Mouse (Mus musculus) intestine, embryonic 15.5 days (tissue): ENCODE measurements around the gene Dlk1. TPM values are rescaled to one million over a fixed set of nuclear protein-coding genes. Genes with fewer than 3 reads are reported as not detected.

Source experiments
- ATAC-seq: fragments of 200-750 bp; cut with Nextera tagmentation; 2 replicates; pipeline ENCODE4 v1.8.0; 2017; ENCODE audit warnings: moderate TSS enrichment, moderate library complexity
- H3K27ac ChIP-seq: fragments of 300-500 bp; sonication (generic); 2 replicates; pipeline ENCODE4 v1.5.1; 2015; ENCODE audit warnings: mild to moderate bottlenecking, inconsistent platforms
- H3K27me3 ChIP-seq: fragments of 300-500 bp; sonication (generic); replicated peaks from 2 replicates; pipeline ENCODE4 v1.6.1; 2015; ENCODE audit warnings: inconsistent platforms
- H3K36me3 ChIP-seq: fragments of 300-500 bp; sonication (generic); 2 replicates; pipeline ENCODE4 v1.6.1; 2015; ENCODE audit warnings: inconsistent platforms
- H3K4me1 ChIP-seq: fragments of 300-500 bp; sonication (generic); replicated peaks from 2 replicates; pipeline ENCODE4 v1.6.1; 2015; ENCODE audit warnings: inconsistent platforms
- H3K4me2 ChIP-seq: fragments of 300-500 bp; sonication (generic); replicated peaks from 2 replicates; pipeline ENCODE4 v1.6.1; 2015; ENCODE audit warnings: mild to moderate bottlenecking, inconsistent platforms
- H3K4me3 ChIP-seq: fragments of 300-500 bp; sonication (generic); replicated peaks from 2 replicates; pipeline ENCODE4 v1.5.1; 2015; ENCODE audit warnings: inconsistent platforms
- H3K9ac ChIP-seq: fragments of 300-500 bp; sonication (generic); 2 replicates; pipeline ENCODE4 v1.6.1; 2015; ENCODE audit warnings: inconsistent platforms
- H3K9me3 ChIP-seq: fragments of 300-500 bp; sonication (generic); 2 replicates; pipeline ENCODE4 v1.6.1; 2016; ENCODE audit warnings: inconsistent platforms
- WGBS: fragments of 180-500 bp; shearing (Covaris S2); methylation state at CpG from one replicate; pipeline ENCODE4 v1.1.7; 2015; 5-methylcytosine and 5-hydroxymethylcytosine counted together
- polyA plus RNA-seq: library from polyadenylated mRNA; unstranded; fragments of >200 nt; fragmentation: Nextera tagmentation; extraction: Ambion mirVana; gene quantifications from 2 replicates; pipeline ENCODE4 v1.2.1, GENCODE M21; 2015

Dlk1 gene
- polyA plus RNA-seq, 1 experiment from 2014 or later: 395 TPM

DNA sequence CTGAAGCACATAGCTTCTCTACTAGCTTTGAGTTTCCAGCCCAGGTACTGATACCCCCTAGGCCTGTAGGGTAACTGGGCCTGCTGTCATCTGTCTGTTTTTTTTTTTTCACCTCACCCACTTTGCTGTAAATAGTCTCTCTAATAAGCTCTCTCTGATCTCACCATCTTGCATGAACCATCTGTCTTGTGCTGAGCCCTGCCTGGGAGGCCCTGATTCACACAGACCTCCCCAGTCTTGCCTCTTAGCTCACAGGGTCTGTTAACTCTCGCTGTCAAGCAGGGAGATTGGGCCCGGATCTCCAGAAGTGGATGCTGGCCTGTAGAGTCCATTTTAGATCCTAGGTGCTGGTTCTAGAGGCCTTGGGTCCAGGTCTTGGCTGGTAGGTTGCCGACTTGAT is 9.3 kb upstream of the Dlk1 start:
- WGBS: 49% methylated on average over 3 of the region's 3 CpGs
- no peak overlapping the region for H3K27ac ChIP-seq
- H3K4me1 ChIP-seq: peaks cover 57% of the 10 kb centered on the region
- no peak for ATAC-seq
- no peaks in the 10 kb centered on the region for H3K9me3 ChIP-seq
- H3K9ac ChIP-seq: no peak overlapping the region
- H3K4me3 ChIP-seq: no peak overlapping the region
- no peaks in the 10 kb centered on the region for H3K27me3 ChIP-seq
- H3K36me3 ChIP-seq: no peaks in the 10 kb centered on the region
- no peak overlapping the region for H3K4me2 ChIP-seq

DNA sequence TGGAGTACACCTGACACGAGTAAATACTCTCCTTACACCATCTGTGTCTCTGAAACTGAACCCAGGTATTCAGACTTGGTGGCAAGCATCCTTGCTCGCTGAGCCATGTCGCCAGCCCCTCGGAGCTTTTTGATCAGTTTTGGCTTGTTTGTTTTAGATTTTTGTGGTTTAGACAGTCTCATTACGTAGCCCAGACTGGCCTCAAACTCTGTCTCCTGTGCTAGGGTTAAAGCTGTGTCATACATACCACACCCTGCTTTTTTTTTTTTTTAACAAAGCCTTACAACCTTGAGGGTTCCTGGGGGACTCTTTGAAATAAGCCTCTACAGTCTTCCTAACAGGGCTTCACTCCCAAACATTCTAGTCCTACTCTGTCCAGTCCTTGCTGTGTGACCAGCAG is 7.6 kb upstream of the Dlk1 start:
- ATAC-seq: no peak
- peaks cover 52% of the 10 kb centered on the region for H3K4me1 ChIP-seq
- WGBS: 76% methylated on average over 5 of the region's 5 CpGs

GRCm38 (mm10) chr12:109445499-109446235 is 7.0 kb upstream of the Dlk1 start:
- Histone ChIP-seq H3K9ac (no peak overlapping the region), H3K9me3 (no peaks in the 10 kb centered on the region), H3K4me1 (peaks cover 52% of the 10 kb centered on the region), H3K4me3 (no peak overlapping the region), H3K27me3 (no peaks in the 10 kb centered on the region), H3K4me2 (peak overlapping the region; percentile 33), H3K36me3 (no peaks in the 10 kb centered on the region), H3K27ac (0 out of 2 replicates have a peak overlapping the region, but pooled peaks have one; percentile 0)
- peak; percentile 26; the same call in 1 of the 2 replicates for ATAC-seq
- WGBS: 26% methylated on average over 19 of the region's 19 CpGs

More for the DNA sequence above, 7.6 kb upstream of the Dlk1 start:
- H3K4me3 ChIP-seq: no peak overlapping the region
- no peaks in the 10 kb centered on the region for H3K27me3 ChIP-seq
- H3K9me3 ChIP-seq: no peaks in the 10 kb centered on the region
- no peak overlapping the region for H3K9ac ChIP-seq
- no peak overlapping the region for H3K27ac ChIP-seq
- H3K36me3 ChIP-seq: no peaks in the 10 kb centered on the region
- no peak overlapping the region for H3K4me2 ChIP-seq

- Histone ChIP-seq H3K27me3 (no peaks in the 10 kb centered on the region), H3K4me2 (peak overlapping the region; percentile 33), H3K9me3 (no peaks in the 10 kb centered on the region), H3K27ac (0 out of 2 replicates have a peak overlapping the region, but pooled peaks have one; percentile 0), H3K36me3 (no peaks in the 10 kb centered on the region), H3K9ac (peak overlapping the region; percentile 13; the same call in 1 of the 2 replicates), H3K4me1 (peaks cover 48% of the 10 kb centered on the region), H3K4me3 (no peak overlapping the region)
- 21% methylated on average over 18 of the region's 18 CpGs for WGBS
- no peak for ATAC-seq
These were observed 6.2 kb upstream of the Dlk1 start for GRCm38 (mm10) chr12:109446236-109446941.

DNA sequence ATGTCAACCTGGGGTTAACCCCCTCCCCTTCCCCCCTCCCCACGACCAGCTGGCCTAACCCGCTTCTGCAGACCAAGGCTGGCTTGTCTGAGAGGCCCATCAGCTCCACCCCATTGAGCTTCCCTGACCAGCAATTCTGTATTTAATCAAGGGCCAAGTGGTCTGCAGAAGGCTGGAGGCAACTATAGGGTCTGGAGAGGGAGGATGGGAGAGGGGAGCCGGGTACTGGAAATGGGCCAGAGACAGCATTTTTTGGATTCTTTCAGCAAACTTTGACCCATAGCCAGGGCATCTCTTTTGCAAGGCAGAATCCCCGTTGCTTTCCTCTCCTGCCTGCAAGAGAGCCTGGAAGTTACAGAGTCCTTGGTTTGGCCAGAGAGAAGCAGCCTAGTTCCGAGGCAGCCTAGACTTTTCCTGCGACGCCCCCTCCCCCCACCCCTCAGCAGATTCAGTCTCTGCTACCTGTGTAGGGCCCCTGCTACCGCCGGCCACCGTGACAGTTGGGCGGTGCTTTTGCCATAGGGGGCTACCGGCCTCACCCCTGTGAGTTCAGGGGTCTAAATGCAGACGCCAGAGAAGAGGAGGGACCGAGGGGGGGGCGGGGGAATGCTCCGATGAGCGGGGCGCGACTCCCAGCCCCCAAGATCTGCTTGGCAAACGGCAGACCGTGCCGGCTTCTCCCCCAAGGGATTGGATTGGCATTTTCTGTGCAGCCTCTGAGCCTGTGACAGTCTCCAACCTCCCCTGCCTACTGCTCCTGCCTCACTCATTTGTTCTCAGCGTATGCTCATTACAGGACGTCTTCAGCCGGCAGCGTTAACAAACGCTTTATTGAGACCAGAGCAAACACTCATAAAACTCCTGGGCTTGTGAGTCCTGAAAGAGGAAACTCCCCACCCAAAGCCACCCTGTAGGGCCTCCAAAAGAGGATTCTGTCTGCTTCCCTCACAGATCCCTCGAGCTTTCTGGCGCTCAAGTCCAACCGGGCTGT is 2.9 kb upstream of the Dlk1 start:
- Histone ChIP-seq H3K9me3 (no peaks in the 10 kb centered on the region), H3K4me3 (peak overlapping the region; percentile 17), H3K36me3 (no peaks in the 10 kb centered on the region), H3K4me1 (peaks cover 47% of the 10 kb centered on the region), H3K9ac (peak overlapping the region; percentile 35), H3K4me2 (peak overlapping the region; percentile 80), H3K27ac (peak overlapping the region; percentile 76), H3K27me3 (peaks cover 28% of the 10 kb centered on the region)
- ATAC-seq: peak; percentile 60
- WGBS: under 1% methylated on average over 30 of the region's 30 CpGs

GRCm38 (mm10) chr12:109453065-109453997 is 708 bp downstream of the Dlk1 start:
- 3% methylated on average over 94 of the region's 96 CpGs for WGBS
- H3K27me3 ChIP-seq: peaks cover 34% of the 10 kb centered on the region
- peaks cover 53% of the 10 kb centered on the region for H3K4me1 ChIP-seq
- peak; percentile 61 for ATAC-seq
- H3K4me2 ChIP-seq: peak overlapping the region; percentile 89
- H3K9ac ChIP-seq: peak overlapping the region; percentile 67
- no peaks in the 10 kb centered on the region for H3K36me3 ChIP-seq
- no peaks in the 10 kb centered on the region for H3K9me3 ChIP-seq
- peak overlapping the region; percentile 52 for H3K4me3 ChIP-seq
- peak overlapping the region; percentile 51; the same call in 1 of the 2 replicates for H3K27ac ChIP-seq

- Histone ChIP-seq H3K27ac (no peak overlapping the region), H3K4me1 (peaks cover 54% of the 10 kb centered on the region), H3K4me2 (peak overlapping the region; percentile 89), H3K27me3 (peaks cover 34% of the 10 kb centered on the region), H3K9me3 (no peaks in the 10 kb centered on the region), H3K4me3 (peak overlapping the region; percentile 52), H3K36me3 (no peaks in the 10 kb centered on the region), H3K9ac (peak overlapping the region; percentile 67)
- ATAC-seq: no peak
- WGBS: 34% methylated on average over 13 of the region's 13 CpGs
These were observed 1.5 kb downstream of the Dlk1 start for GRCm38 (mm10) chr12:109454137-109454536.

DNA sequence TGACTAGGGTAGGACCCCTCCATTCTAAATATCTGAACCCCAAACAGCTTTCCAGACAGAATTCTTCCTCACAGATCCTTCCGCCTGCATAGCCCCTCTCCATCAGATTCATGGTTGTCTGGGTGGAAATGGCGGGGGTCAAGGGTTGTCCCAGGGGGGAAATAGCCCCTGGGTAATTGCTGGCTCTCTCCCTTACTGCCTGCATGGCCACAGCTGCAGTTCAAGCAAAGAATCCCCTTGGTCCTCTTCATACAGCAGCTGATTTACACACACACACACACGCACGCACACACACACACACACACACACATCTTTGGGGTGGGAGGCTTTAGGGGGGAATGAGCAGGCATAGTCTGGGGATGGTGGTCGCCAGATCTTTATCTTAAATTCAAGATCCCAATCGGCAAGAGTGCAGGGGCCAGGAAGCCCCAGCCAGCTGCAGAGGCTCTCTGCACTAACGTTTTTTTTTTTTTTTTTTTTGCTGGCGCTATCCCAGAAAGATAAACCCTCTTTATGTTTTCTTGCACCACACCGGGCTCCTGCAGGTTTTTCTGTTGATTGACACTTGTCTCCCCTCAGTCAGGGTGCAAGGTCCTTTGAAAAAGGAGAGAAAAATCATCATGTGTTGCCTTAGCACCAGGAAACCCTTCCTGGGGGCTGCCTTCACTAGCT is 4.0 kb downstream of the Dlk1 start:
- WGBS: 22% methylated on average over 9 of the region's 9 CpGs
- Histone ChIP-seq H3K9ac (peak overlapping the region; percentile 23), H3K27me3 (peaks cover 38% of the 10 kb centered on the region), H3K4me1 (peaks cover 43% of the 10 kb centered on the region), H3K27ac (no peak overlapping the region), H3K4me2 (peak overlapping the region; percentile 89), H3K9me3 (no peaks in the 10 kb centered on the region), H3K4me3 (no peak overlapping the region; the same call in 1 of the 2 replicates), H3K36me3 (no peaks in the 10 kb centered on the region)
- ATAC-seq: no peak

DNA sequence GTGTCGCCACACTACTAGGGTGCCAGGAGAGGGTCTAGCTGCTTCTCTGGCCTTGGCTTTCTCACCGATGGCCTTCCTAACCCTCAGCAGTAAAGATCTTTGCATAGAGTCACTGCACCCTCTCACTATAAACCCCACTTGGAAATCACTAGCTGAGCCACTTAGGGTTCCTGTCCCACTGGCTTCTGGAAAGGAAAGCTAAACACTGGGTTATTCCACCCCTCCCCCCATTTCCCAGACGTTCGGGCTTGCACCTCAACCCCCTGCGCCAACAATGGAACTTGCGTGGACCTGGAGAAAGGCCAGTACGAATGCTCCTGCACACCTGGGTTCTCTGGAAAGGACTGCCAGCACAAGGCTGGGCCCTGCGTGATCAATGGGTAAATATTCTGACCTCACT is 5.2 kb downstream of the Dlk1 start:
- Histone ChIP-seq H3K4me2 (no peak overlapping the region), H3K4me3 (no peak overlapping the region), H3K9me3 (no peaks in the 10 kb centered on the region), H3K27me3 (peaks cover 28% of the 10 kb centered on the region), H3K27ac (no peak overlapping the region), H3K36me3 (no peaks in the 10 kb centered on the region), H3K4me1 (peaks cover 41% of the 10 kb centered on the region), H3K9ac (0 out of 2 replicates have a peak overlapping the region, but pooled peaks have one; percentile 6)
- no peak for ATAC-seq
- 43% methylated on average over 8 of the region's 8 CpGs for WGBS

- Histone ChIP-seq H3K4me1 (peaks cover 33% of the 10 kb centered on the region), H3K27me3 (peaks cover 17% of the 10 kb centered on the region; the same call in 1 of the 2 replicates), H3K4me2 (peak overlapping the region; percentile 36), H3K9ac (no peak overlapping the region), H3K36me3 (no peaks in the 10 kb centered on the region), H3K9me3 (no peaks in the 10 kb centered on the region), H3K4me3 (no peak overlapping the region), H3K27ac (0 out of 2 replicates have a peak overlapping the region, but pooled peaks have one; percentile 3)
- WGBS: 31% methylated on average over 10 of the region's 10 CpGs
- ATAC-seq: no peak
These were observed 6.3 kb downstream of the Dlk1 start for GRCm38 (mm10) chr12:109458896-109459295.
